Mouse (Mus musculus) testis, adult 2 months (tissue): ENCODE measurements around the gene Tmem107.

Source experiments
- CTCF ChIP-seq: fragments of 200-500 bp; IDR thresholded peaks from 2 replicates; pipeline ENCODE4 v1.5.1; 2012; ENCODE audit warnings: low read depth, mild to moderate bottlenecking, inconsistent platforms, low read length, moderate library complexity; ENCODE audit not compliant: control insufficient read depth, insufficient read depth, insufficient replicate concordance
- POLR2A ChIP-seq: fragments of 200-500 bp; IDR thresholded peaks from 2 replicates; pipeline ENCODE4 v1.6.1; 2012; ENCODE audit warnings: low read depth, mild to moderate bottlenecking, inconsistent platforms, low read length, moderate library complexity; ENCODE audit not compliant: control insufficient read depth

DNA sequence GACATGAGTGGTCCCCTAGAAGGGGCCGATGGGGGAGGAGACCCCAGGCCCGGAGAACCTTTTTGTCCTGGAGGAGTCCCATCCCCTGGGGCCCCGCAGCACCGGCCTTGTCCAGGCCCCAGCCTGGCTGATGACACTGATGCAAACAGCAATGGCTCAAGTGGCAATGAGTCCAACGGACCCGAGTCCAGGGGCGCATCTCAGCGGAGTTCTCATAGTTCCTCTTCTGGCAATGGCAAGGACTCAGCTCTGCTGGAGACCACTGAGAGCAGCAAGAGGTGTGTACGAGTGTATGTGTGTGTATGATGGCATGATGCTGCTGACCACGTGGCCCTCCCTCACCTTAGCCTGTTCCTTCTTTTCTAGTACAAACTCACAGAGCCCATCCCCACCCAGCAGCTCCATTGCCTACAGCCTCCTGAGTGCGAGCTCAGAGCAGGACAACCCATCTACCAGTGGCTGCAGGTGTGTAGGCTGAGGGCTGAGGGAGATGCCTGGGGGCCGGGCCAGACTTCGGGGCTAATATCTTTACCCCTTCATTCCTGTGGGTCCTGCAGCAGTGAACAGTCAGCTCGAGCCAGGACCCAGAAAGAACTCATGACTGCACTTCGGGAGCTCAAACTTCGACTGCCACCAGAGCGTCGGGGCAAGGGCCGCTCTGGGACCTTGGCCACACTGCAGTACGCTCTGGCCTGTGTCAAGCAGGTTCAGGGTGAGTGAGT, 30.2 kb downstream of the Tmem107 start:
- TF ChIP-seq CTCF (no peak), POLR2A (no peak)
